Mouse (Mus musculus): ENCODE results near the gene Lin7a. TPM values are rescaled to one million over a fixed set of nuclear protein-coding genes. Genes with fewer than 3 reads are reported as not detected.

Gene Lin7a
- total and polyA plus RNA-seq, 3 experiments: not detected

GRCm38 (mm10) chr10:107272804-107273145 lies 1.3 kb downstream of the Lin7a start:
- in situ Hi-C loops (cut with MboI; ENCODE audit: low pct_ligation_motif_present, low pct_unique_long_range_greater_than_20kb, low sequenced_read_pairs) (no loop called here), dilution Hi-C loops (cut with MboI; ENCODE audit: extremely low pct_ligation_motif_present, extremely low pct_unique_long_range_greater_than_20kb, low sequenced_read_pairs) (no loop called here)
- Histone ChIP-seq H3K9ac (ENCODE audit: insufficient read depth, low read depth) (no peak overlapping the region), H3K4me2 (ENCODE audit: insufficient read depth, low read depth, poor library complexity, severe bottlenecking) (no peak overlapping the region), H3K27me3 (replicated peaks) (no peaks in the 10 kb centered on the region), H3K36me3 (replicated peaks in 1 of 2; ENCODE audit: control insufficient read depth in 1 of 2, insufficient read depth in 1 of 2, low read length in 1 of 2) (no peaks in the 10 kb centered on the region), H3K79me2 (replicated peaks; ENCODE audit: control insufficient read depth, extremely low read depth, insufficient read depth, poor library complexity, severe bottlenecking) (no peaks in the 10 kb centered on the region), H3K4me3 (replicated peaks in 1 of 3; ENCODE audit: low read depth in 2 of 3, low read length in 2 of 3, poor library complexity in 1 of 3) (no peak overlapping the region), H3K9me3 (replicated peaks; ENCODE audit: low read length) (peaks cover 40% of the 10 kb centered on the region), H3K27ac (ENCODE audit: insufficient read depth, low read depth) (no peak overlapping the region), H3K4me1 (ENCODE audit: control insufficient read depth in 1 of 2, insufficient read depth in 2 of 2) (no peaks in the 10 kb centered on the region)
- TF ChIP-seq CTCF (conservative IDR thresholded peaks at IDR 0.05 in 1 of 2, IDR thresholded peaks at IDR 0.05 in 1 of 2; ENCODE audit: low read depth in 2 of 2, low read length in 2 of 2) (no peak), MEF2A (IDR thresholded peaks at IDR 0.05; ENCODE audit: borderline replicate concordance, low read depth, low read length) (no peak), UBTF (IDR thresholded peaks at IDR 0.05; ENCODE audit: low read depth, low read length) (no peak), EP300 (IDR thresholded peaks at IDR 0.05; ENCODE audit: low read length) (no peak), NELFE (IDR thresholded peaks at IDR 0.05; ENCODE audit: low read depth, low read length) (no peak), MXI1 (IDR thresholded peaks at IDR 0.05; ENCODE audit: low read depth, low read length) (no peak), PAX5 (IDR thresholded peaks at IDR 0.05; ENCODE audit: low read length) (no peak), MYC (IDR thresholded peaks at IDR 0.05; ENCODE audit: low read depth, low read length) (no peak), SMC3 (IDR thresholded peaks at IDR 0.05; ENCODE audit: low read depth, low read length) (no peak), CHD1 (IDR thresholded peaks at IDR 0.05; ENCODE audit: low read depth, low read length) (no peak), ETS1 (conservative IDR thresholded peaks at IDR 0.05; ENCODE audit: low read depth, low read length) (no peak), TBP (conservative IDR thresholded peaks at IDR 0.05; ENCODE audit: low read depth, low read length) (no peak), NRF1 (IDR thresholded peaks at IDR 0.05; ENCODE audit: low read depth, low read length) (no peak), CHD2 (IDR thresholded peaks at IDR 0.05; ENCODE audit: low read length) (no peak), USF1 (IDR thresholded peaks at IDR 0.05; ENCODE audit: low read depth, low read length) (no peak), JUND (conservative IDR thresholded peaks at IDR 0.05; ENCODE audit: low read depth, low read length) (no peak), ELF1 (IDR thresholded peaks at IDR 0.05; ENCODE audit: low read depth, low read length) (no peak), BHLHE40 (IDR thresholded peaks at IDR 0.05; ENCODE audit: low read depth, low read length) (no peak), GABPA (IDR thresholded peaks at IDR 0.05; ENCODE audit: insufficient replicate concordance, low read depth, low read length) (no peak), RAD21 (IDR thresholded peaks at IDR 0.05; ENCODE audit: low read depth, low read length) (no peak)
- no peak for DNase-seq (ENCODE audit: extremely low read depth)

- H3K4me2 ChIP-seq (ENCODE audit: insufficient read depth, low read depth, poor library complexity, severe bottlenecking): no peak overlapping the region
- no peak overlapping the region for H3K27ac ChIP-seq (ENCODE audit: insufficient read depth, low read depth)
- dilution Hi-C loops (cut with MboI; ENCODE audit: extremely low pct_ligation_motif_present, extremely low pct_unique_long_range_greater_than_20kb, low sequenced_read_pairs): no loop called here
- in situ Hi-C loops (cut with MboI; ENCODE audit: low pct_ligation_motif_present, low pct_unique_long_range_greater_than_20kb, low sequenced_read_pairs): no loop called here
- no peak overlapping the region for H3K9ac ChIP-seq (ENCODE audit: insufficient read depth, low read depth)
- no peak overlapping the region for H3K4me3 ChIP-seq (replicated peaks in 1 of 3; ENCODE audit: low read depth in 2 of 3, low read length in 2 of 3, poor library complexity in 1 of 3)
- no peaks in the 10 kb centered on the region for H3K4me1 ChIP-seq (ENCODE audit: control insufficient read depth in 1 of 2, insufficient read depth in 2 of 2)
- H3K36me3 ChIP-seq (replicated peaks in 1 of 2; ENCODE audit: control insufficient read depth in 1 of 2, insufficient read depth in 1 of 2, low read length in 1 of 2): no peaks in the 10 kb centered on the region
- H3K9me3 ChIP-seq (replicated peaks; ENCODE audit: low read length): peaks cover 42% of the 10 kb centered on the region
- no peak for DNase-seq (ENCODE audit: extremely low read depth)
- H3K27me3 ChIP-seq (replicated peaks): no peaks in the 10 kb centered on the region
- H3K79me2 ChIP-seq (replicated peaks; ENCODE audit: control insufficient read depth, extremely low read depth, insufficient read depth, poor library complexity, severe bottlenecking): no peaks in the 10 kb centered on the region
- TF ChIP-seq CTCF (conservative IDR thresholded peaks at IDR 0.05 in 1 of 2, IDR thresholded peaks at IDR 0.05 in 1 of 2; ENCODE audit: low read depth in 2 of 2, low read length in 2 of 2) (no peak), ZNF384 (IDR thresholded peaks at IDR 0.05; ENCODE audit: low read depth, low read length) (no peak), POLR2A (IDR thresholded peaks at IDR 0.05; ENCODE audit: low read depth, low read length) (no peak), ELF1 (IDR thresholded peaks at IDR 0.05; ENCODE audit: low read depth, low read length) (no peak), USF2 (conservative IDR thresholded peaks at IDR 0.05; ENCODE audit: low read depth, low read length) (no peak), TBP (conservative IDR thresholded peaks at IDR 0.05; ENCODE audit: low read depth, low read length) (no peak), EP300 (IDR thresholded peaks at IDR 0.05; ENCODE audit: low read length) (no peak), JUN (IDR thresholded peaks at IDR 0.05; ENCODE audit: insufficient read depth, low read depth, low read length) (no peak), HCFC1 (IDR thresholded peaks at IDR 0.05; ENCODE audit: low read depth, low read length) (no peak), MAX (IDR thresholded peaks at IDR 0.05; ENCODE audit: low read length) (no peak), RAD21 (IDR thresholded peaks at IDR 0.05; ENCODE audit: low read depth, low read length) (no peak), MXI1 (IDR thresholded peaks at IDR 0.05; ENCODE audit: low read depth, low read length) (no peak), RCOR1 (conservative IDR thresholded peaks at IDR 0.05; ENCODE audit: low read depth, low read length) (no peak), JUND (conservative IDR thresholded peaks at IDR 0.05; ENCODE audit: low read depth, low read length) (no peak), CHD1 (IDR thresholded peaks at IDR 0.05; ENCODE audit: low read depth, low read length) (no peak), MAFK (IDR thresholded peaks at IDR 0.05; ENCODE audit: insufficient replicate concordance, low read length) (no peak), ZKSCAN1 (IDR thresholded peaks at IDR 0.05; ENCODE audit: borderline replicate concordance, low read depth, low read length) (no peak), ZC3H11A (IDR thresholded peaks at IDR 0.05; ENCODE audit: low read depth, low read length) (no peak), MEF2A (IDR thresholded peaks at IDR 0.05; ENCODE audit: borderline replicate concordance, low read depth, low read length) (no peak), ZMIZ1 (IDR thresholded peaks at IDR 0.05; ENCODE audit: low read depth, low read length) (no peak)
Observed at GRCm38 (mm10) chr10:107273848-107274247, 2.4 kb downstream of the Lin7a start.
